Mouse (Mus musculus): ENCODE measurements around the gene Klf2.

GRCm38 (mm10) chr8:72273807-72274206 lies 45.0 kb upstream of the Klf2 start:
- TF ChIP-seq CTCF (IDR thresholded peaks at IDR 0.05; ENCODE audit: extremely low read depth, insufficient read depth, low read length) (no peak), POLR2A (IDR thresholded peaks at IDR 0.05; ENCODE audit: extremely low read depth, insufficient read depth, low read length) (no peak)
